Mouse (Mus musculus): ENCODE results near the gene Fam208a.

Gene Fam208a

DNA sequence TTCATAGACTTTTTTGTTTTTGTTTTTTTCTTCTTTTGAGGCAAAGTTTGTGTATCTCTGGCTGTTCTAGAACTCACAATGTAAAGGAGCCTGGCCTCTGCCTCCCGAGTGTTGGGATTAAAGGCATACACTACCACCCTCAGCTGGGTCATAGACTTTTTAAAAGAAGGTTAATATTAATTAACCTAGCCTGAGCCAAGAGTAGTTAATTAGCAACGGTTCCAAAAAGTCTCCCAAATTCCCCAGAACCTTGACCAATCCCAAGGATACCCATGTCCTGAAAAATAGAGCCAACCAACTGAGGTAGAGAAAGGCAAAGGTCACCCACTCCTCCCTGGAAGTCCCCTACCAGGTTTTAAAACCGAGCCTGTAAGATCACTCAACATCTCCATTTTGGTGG is 7.8 kb upstream of the Fam208a start:
- no peak for DNase-seq (ENCODE audit: low spot score in 2 of 2)

DNA sequence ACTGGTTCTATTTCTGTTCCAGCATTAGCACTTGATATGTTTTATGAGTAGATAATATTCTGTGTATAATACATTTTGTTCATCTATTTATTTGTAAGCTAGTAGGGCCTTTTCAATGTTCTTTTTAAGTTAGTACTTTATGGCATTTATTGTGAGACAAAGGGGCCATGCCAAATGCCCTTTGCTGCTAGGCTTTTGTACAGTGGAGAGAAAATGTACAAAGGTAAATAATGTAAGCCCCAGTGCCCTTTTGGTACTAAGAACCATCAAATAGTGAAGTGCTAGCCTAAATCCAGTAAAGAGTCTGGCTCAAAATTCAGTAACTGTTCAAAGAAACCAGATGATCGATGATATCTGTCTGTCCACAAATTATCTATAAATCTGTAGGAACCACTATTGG is 6.3 kb upstream of the Fam208a start:
- DNase-seq (ENCODE audit: low spot score in 2 of 2) = no peak

DNA sequence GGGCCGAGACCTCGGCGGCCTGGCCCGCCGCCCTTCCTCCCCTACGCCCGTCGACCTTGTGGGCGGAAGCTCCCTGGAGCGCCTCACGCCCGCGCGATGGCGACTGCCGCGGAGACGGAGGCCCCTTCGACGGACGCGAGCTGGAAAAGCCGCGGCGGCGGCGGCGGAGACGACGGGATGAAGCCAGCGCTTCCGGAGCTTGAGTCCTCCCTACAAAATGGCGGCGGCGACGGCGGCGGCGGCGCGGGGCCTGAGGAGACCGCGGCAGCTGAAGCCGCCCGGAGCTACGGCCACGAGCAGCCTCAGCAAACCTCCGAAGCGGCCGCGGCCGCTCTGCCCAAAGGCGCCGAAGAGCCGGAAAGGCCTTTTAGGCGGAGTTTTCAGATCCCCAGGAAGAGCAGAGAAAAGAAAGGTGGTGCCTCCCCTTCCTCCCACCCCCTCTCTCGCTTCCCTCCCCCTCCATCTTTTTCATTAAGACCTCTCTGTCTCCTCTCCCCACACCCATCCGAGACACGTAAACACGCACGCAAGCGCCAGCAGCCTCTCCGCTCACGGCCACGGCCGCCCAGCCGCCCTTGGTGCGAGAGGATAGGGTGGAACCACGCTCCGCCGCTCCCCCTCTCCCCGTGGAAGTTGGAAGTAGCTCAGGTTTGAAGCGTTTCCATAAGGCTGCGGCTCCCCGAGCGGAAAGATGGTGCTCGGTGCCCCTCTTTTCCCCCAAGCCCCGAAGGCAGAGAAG is 508 bp downstream of the Fam208a start:
- peak; percentile 61 to 79 for DNase-seq (ENCODE audit: low spot score in 2 of 2)

DNA sequence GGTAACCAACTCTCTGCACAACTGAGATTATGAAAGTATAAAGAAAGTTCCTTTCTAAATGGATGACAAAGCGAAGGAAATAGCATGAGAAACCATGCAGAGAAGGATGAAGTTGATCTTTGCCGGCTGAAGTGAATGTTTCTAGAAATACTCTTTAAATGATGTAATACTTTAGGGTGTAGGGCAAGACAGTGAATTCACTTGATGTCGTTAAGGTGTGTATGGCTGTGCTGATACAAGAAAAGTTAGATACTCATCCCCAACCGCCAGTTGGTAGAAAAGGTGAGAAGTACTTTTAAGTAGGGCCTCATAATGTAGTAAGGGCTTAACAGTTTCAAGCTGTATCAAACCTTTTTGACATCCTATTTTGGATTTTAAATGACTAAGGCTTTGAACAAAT is 1.6 kb downstream of the Fam208a start:
- no peak for DNase-seq (ENCODE audit: low spot score in 2 of 2)

DNA sequence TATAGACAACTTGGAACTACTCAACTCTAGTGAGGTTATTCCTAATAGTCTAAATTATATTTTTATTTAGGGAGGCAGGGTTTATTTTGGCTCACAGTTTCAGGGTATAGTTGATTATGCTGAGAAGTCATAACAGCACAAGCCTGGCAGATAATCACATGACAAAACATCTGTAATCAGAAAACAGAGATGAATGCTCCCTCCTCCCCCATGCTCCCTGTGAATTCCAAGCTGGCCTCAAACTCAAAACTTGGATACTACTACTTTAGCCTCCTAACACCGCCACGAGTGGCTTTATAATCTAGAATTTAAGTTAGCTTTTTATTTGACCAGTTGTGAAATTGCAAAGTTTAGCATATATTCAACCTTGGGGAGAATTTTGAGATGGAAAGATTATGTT is 3.4 kb downstream of the Fam208a start:
- DNase-seq (ENCODE audit: low spot score in 2 of 2) = no peak

GRCm38 (mm10) chr14:27436116-27436515 is 7.5 kb downstream of the Fam208a start:
- DNase-seq (ENCODE audit: low spot score in 2 of 2) = no peak

- DNase-seq (ENCODE audit: low spot score in 2 of 2) = no peak
Observed at GRCm38 (mm10) chr14:27436826-27437225, 8.2 kb downstream of the Fam208a start.

DNA sequence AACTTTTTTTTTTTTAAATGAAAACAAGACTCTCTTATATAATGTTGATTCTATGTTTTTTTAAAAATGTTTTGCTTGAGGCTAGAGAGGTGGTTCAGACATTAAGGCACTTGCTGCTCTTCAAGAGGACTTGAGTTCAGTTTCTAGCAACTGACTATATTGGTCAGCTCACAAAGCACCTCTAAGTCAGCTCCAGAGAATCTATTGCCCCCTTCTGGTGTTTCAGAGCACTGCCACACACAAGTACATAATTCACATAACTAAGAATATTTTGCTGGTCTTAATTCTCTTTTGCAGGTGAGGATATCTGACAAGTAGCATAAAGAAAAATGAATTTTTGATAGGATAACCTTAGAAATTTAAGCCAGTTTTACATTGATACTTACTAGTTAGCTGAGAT is 12.3 kb downstream of the Fam208a start:
- no peak for DNase-seq (ENCODE audit: low spot score in 2 of 2)

DNA sequence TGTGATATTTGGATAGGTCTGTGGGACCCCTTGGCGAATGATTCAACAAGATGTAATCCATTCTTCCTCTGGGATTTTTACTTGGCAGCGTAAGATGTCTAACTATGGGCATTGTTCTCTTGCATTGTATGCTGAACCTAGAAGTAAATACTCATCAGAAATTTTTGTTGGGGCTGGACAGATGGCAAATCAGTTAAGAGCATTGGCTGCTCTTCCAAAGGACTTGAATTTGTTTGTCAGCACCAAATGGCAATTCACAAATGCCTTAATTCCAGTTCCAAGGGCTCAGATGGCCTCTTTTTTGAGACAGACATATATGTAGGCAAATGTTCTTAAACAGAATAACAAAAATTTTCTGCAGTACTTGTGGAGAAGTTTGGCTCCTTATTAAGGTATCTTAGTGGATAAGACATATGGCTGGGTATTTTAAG is 16.2 kb downstream of the Fam208a start:
- no peak for DNase-seq (ENCODE audit: low spot score in 2 of 2)

DNA sequence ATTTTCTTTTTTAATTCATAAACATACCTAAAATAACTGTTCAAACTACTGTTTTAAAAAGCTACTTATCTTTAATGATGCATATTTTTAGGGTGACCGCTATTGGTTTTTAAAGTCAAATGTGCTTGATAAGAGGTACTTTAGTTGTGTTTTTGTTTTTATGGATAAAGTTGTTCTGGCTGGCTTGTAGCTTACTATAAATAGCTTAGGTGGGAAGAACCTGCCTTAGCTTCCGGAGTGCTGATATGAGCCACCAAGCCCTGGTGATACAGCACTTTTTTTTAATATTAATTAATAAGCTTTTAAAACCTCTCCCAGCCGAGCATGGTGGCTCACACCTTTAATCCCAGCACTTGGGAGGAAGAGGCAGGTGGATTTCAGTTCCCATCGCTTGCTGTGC is 18.3 kb downstream of the Fam208a start:
- DNase-seq (ENCODE audit: low spot score in 2 of 2) = no peak

DNA sequence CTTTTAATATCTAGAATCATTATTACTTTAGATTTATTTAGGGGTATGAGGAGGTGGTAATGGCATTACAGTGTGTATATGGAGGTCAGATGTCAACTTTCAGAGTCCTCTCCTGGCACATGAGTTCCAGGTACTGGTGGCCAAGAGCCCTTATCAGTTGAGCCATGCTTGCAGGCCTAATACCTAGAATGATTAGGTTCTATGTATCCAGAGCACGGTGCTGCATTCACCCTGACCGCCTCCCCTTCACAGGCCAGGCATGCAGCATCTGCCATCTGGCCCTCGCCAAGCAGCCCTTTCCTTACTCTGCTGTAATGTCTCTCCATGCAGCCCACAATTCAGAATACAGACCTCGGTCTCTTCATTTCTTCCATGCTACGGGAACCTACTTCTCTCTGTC is 62.8 kb downstream of the Fam208a start:
- DNase-seq (ENCODE audit: low spot score in 2 of 2) = no peak

DNA sequence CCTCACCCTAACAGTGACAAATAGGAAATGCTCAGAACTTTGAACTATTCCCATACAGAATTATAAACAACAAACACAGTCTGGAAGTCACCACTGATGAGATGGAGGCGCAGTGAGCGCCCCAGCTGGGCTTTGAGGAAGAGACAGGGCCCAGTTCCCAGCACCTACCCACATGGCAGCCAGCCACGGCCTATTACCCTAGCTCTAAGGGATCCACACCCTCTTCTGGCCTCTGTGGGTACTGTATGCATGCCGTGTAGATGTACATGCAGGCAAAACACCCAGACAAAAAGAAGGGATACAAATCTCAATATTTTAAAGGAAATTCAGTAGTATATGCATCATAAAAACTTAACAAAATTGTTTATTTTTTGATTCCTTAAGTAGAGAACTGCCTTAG is 64.9 kb downstream of the Fam208a start:
- DNase-seq (ENCODE audit: low spot score in 2 of 2) = no peak

DNA sequence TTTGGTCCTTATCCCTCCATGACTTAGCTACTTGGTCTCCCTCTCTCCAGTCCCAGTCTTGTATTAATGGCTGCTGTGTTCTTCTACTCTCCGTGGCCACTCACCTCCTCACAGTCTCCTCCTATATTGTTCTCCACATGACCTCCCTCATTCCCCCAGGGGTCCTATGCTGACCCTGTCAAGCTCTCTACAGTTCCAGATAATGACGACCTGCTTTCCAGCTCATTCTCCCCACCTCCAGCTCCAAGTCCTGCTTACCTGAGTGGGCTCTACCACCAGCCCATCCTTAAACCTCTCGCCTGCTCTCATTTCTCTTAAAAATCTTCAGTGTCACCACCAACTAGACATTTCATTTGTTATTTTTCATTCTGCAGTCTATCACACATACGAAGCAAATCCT is 72.5 kb downstream of the Fam208a start:
- DNase-seq (ENCODE audit: low spot score in 2 of 2) = no peak

DNA sequence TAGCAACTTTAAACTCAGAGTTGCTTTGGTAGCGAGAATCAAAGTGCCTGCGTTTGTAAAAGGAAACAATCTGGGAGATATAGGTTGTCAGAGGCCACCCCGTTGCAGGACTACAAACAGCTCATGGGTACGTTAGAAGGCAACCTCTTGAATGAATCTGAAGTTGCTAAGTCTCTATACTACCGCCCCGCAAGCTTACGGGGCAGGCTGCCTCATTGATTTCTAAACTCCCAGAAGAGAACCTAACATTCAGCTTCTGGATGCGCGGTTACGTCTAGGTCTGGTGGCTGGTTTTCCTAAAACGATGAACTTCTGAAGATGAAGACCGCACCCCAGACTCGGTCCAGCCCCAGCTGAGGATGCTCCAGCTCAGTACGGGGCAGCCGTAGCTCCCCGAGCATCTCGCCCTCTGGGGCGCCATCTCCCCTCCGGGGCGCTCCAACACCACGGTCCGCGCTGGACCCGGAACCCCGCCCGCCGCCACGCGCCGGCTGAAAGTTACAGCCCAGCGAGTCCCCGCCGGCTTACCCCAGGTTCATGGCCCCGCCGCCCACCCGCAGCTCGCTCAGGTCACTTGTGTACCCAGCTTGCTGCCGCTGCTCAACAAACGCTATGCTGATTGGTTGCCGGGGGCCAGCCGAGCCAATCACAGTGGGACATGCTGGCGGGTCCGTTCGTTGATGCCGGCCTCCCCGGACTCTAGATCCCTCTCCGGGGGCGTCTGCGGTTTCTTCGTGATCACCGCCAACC is 79.4 kb downstream of the Fam208a start, which contains the start of gene Ccdc66:
Ccdc66 (minus strand) TSS at position 567 of the 750 bp plus-strand sequence.
- peak; percentile 100 for DNase-seq (ENCODE audit: low spot score in 2 of 2)

DNA sequence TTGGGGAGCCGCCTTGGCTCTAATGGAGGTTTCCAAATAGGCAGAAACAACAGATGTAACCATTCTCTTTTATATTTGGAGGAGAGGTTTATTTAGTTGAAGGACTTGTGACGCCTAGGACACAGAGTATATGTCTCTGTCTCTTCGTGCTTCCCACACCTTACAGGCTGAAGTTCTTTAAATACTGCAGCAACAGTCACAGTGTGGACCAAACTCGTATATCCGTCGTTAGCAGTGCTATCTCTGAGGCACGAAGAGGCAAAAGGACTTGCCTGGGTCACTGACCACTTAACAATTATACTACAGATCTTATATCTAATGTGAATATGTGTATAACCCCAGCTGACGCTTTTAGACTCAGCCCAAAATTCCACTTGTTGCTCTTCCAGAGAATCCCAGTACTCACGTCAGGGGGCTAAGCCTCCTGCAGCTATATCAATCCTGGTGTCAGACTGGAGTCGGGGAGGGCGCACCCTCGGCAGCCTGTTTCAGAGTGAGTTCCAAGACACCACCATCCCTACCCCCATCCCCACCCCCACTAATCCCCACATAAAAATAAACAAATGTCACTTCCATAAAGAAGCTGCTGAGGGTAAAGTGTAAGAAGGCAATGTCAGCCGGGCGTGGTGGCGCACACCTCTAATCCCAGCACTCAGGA is 80.1 kb downstream of the Fam208a start:
- no peak for DNase-seq (ENCODE audit: low spot score in 2 of 2)

- no peak for DNase-seq (ENCODE audit: low spot score in 2 of 2)
Observed at GRCm38 (mm10) chr14:27524541-27524940, 95.9 kb downstream of the Fam208a start.
